Mouse (Mus musculus) ZHBTc4 (cell line): ENCODE measurements at regions not wholly inside any gene's neighbourhood (a gene's known extent, or its start where the extent isn't known, plus 50 kb on each side); places are given as distances from the start of the nearest gene placed in this dataset.

ENCODE experiments used
- DNase-seq: peaks from one replicate; pipeline ENCODE4 v3.0.0-alpha.2; 2011; ENCODE audit warnings: low read depth, low spot score

DNA sequence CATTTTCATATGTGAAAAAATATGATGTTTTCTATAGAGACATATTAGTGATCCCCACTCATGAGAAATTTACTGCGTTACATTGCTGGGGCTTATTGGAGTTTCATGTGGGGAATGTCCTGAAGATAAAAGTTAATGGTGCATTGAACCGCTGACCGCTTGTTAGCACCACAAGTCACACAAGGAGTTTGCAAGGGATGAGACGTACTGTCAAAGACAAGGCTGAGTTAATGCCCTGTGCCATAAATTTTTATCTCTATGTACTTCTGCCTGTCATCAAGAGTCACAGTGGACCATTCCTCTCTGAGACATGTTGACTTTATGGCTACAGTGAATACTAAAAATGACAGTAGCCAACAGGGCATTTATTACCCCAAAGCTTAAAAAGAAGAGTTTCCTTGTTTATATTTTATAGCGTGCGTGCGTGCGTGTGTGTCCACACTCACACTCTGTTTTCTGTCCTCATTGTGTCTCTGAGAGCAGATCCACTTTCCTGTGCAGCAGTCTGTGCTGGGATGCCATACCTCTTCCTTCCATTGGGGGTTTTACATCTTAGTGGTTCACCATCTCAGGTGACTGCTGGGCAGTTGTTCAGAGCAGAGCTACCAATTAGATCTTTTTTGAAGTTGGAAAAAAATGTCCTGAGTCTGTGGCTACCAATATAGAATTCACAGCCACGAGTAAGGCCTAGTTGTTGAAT, 451.4 kb downstream of the 1700129C05Rik start:
- no peak for DNase-seq

- DNase-seq: no peak
Observed at GRCm38 (mm10) chr14:58687814-58688213, 454.9 kb downstream of the 1700129C05Rik start.

DNA sequence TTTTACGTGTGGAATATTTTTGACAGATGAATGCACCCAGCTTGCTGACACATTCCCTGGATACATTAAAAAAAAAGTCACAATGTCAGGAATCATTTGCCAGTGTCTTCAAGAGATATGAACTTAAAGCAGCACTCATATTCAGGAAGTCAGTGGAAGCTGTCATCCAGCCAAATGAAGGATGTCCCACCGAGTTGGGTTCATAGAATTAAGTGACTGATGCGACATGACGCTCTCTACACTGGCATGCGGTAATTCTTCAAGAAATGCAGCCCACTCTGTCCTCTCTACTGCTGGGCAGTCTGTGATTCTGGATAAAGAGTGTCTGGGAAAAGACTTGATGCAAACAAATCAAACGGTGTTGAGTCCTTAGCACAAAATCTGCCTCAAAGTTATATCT, 463.9 kb downstream of the 1700129C05Rik start:
- DNase-seq: no peak

GRCm38 (mm10) chr14:58678126-58678656, 464.5 kb downstream of the 1700129C05Rik start:
- DNase-seq: no peak

DNA sequence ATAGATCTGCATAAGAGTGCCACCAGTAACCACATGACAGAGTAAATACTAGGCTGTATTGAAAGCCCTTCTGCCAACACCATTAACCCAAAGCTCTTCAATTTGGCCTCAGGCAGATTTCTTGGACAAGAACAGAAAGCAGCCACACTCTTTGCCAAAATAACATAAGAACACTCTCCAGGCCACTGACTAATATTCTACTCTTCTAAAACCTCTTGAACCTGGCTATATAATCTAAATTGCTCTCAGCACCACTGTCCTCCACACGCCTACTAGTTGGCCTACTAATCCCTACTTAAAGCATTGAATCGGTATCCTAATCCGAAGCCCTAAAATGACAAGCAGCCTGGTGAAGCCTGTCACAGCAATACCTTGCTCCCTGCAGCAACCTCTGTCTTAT, 467.5 kb downstream of the 1700129C05Rik start:
- DNase-seq: no peak

- no peak for DNase-seq
Observed at GRCm38 (mm10) chr14:58663946-58664345, 478.7 kb downstream of the 1700129C05Rik start.

DNA sequence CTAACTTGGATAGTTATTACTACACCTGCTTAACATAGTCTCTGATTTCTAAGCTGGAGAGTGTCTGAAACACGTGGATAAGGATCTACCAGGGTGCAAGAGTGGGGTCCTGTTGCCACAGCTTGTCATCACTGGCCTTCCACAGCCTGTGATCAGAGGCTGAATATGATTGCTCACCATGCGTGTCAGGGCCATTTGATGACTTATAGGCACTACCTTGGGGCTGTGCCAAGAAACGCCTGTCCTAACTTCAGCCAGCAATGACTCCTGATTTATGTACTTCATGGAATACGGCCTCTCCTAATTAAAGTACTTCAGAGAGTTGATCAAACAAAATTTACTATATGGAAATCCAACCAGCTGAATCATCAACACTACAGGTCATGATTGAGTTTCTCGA, 480.1 kb downstream of the 1700129C05Rik start:
- no peak for DNase-seq

DNA sequence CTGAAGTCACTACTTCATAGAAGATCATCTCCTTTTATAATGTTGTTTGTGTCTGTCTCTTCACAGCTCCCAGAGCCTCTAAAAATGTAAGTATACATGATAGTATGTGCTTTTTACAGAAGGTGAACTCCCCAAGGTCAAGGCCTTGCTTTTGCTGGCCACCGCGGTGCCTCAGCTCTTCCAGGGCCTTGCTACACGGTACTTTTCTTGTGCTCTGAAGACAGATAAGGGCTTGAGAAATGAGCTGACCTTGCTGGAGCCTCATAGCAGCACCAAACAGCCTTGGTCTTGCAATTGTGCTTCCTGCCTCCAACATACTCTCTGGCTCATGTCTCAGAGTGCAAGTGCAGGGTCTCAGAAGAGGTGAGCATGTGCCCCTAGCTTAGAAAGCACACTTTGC, 481.3 kb downstream of the 1700129C05Rik start:
- DNase-seq: no peak

- DNase-seq: no peak
Observed at GRCm38 (mm10) chr14:58657263-58657662, 485.4 kb downstream of the 1700129C05Rik start.

DNA sequence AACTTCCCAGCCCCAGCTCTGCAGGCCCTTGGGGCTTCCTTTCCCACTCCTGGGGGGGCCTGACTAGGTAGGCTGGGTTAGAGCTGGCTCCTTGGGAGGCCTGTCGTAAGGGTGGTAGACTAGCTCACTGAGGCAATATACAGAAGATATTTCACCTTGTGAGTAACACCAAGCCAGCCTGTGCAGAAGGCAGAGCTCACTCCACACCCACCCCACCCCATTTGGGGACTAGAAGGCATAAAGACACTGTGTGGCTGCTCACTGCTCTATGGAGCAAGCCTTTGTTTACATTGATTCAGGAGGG, 485.8 kb downstream of the 1700129C05Rik start:
- DNase-seq: peak; percentile 9

DNA sequence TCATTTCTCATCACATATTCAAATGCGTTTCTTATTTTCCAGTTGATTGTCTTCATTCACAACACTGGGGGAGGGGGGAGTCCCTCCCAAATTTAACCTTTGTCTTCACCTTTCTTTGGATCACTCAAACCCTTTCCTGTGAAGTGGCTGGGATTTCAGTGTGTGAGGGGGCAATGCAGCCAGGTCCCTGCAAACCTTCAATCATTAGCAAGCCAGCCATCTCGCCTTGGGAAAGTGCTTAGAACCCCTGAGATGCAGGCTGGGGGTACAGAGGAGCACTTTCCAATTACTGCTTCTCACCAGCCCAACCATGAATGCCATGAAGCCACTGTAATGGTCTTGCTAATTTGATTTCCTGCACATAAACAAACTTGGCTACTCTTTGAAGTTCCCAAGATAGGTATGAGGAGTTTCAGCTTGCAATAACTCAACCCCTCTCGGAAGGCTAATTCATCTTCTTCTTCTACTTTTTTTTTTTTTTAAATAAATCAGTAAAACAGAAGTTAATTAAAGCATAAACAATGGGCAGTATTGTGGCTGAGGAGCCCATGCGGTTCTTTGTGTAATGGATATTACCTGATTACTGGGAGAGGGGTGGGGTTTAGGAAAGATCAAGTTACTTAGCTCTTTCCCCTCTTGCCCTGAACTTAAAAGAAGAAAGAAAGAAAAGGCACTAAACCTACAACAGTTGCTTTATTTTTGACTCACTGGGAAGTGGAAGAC, 486.3 kb downstream of the 1700129C05Rik start:
- peak; percentile 1 for DNase-seq

DNA sequence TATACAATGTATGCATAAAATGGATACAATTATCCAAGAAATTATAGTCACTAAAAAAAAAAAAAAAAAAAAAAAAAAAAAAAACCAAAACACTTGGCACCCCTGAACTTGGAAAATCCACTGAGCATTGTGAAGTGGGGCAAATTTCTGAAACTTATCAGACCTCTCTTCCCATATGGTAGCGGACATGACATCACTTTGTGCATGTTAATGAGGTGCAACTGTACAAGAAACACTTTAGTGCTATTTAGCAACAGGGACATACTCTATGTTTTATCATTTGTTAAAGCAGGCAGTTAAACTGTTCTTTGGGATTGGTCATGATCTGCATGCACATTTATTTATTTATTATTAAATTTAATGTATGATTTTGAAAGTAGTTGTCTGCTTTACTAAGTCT, 489.7 kb downstream of the 1700129C05Rik start:
- no peak for DNase-seq

DNA sequence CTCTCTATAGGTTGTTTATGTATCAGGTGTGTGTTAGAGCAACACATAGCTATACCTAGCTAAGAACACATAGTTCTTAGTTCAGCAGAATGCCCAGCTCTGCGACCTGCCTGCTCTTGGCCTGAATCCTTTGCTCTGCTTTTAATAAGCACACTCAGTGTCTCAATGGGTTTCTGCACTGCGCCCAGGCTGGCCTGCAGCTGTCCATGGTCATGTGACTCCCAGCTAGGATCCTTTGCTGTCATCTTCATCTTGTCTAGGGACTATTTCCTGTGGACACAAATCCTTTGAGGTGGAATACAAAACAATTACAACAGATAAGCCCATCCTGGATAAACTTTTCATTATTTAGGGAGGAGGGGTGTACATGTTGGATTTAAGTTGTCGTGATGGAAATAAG, 490.7 kb downstream of the 1700129C05Rik start:
- DNase-seq: no peak

- DNase-seq: no peak
Observed at GRCm38 (mm10) chr14:58651210-58651609, 491.5 kb downstream of the 1700129C05Rik start.

- DNase-seq: no peak
Observed at GRCm38 (mm10) chr14:58638337-58638696, 504.4 kb downstream of the 1700129C05Rik start.

- DNase-seq: no peak
Observed at GRCm38 (mm10) chr14:58637405-58638336, 505.0 kb downstream of the 1700129C05Rik start.

DNA sequence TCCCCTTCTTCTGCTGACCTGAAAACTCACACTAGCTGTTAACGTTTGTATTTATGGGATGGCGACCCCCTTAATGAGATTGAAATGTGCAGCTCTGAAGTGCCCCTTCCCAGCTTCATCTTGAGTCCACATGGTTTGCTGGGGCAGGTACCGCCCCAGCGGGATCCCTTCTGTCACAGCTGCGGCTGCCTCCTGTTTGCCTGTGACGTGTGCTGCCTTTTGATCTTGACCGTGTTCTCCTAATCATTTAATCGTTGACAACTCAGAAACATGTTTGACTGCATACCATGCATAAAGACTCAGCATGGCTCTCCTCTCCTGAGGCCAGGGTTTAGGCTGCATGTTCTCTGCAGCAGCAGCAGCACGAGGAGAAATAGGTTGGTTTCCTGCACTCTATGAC, 511.5 kb downstream of the 1700129C05Rik start:
- DNase-seq: no peak

DNA sequence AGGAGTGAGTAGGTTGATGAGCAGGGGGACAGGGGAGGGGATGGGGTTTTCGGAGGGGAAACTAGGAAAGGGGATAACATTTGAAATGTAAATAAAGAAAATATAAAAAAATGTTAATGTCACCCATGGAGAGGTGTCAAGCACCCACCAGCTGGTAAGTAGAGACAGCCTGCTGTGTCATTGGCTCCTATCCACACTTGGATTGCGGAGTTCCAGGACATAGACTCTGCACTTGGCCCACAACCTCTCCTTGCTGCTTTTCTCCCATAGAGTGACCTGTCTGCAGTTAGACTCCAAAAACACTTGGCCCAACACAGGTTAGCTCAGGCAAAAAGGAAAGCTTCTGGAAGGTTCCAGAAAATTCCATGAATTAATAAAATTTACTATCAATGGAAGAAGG, 514.4 kb downstream of the 1700129C05Rik start:
- no peak for DNase-seq

DNA sequence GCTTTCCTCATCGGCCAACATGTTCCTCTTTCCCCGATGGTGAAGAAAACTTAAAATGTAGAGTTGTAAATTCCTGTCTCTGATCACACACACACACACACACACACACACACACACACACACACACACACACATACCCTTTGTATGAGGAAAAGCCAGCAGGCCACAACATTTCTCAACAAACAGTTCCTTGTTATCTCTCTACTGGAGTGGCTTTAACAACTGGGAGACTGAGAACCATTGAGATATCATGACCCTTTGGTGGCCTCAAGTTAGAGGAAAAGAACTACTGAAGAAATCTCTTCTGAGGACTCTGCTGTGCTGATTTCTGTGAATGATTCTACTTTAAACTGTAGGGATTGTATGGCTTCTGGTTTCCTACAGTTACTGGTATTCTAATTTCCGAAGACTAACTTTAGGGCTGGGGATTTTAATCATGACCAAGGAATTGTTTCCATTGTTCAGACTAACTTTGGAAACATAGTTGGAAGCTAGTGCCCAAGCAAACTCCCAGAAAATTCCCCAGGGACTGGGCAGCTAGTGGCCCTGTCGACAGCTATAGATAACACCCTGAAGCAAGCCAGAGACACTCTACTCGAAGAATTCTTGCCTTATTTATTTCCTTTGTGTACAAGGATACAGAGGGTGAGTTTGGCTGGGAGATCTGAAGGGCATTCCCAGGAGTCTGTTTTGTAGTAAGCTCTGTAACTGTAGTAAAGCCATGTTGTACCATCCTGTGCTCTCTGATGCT, 516.0 kb downstream of the 1700129C05Rik start:
- no peak for DNase-seq

DNA sequence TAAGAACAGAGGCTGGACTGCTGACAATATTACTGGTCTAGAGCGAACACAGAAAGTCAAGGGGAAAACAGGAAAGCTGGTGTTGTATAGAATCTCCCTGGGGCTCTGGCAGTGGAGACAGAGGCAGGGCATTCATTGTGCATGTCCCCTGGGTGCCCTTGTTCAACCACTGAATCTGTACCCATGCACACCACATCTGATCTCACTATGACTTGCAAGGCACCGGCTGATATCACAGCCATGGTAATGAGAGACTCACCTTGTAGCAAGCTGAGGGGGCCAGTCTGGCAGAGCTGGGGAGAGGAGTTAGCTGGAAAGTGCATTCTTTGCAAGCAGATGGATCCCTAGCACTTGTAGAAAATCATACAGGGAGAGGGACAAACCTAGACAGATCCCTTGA, 522.5 kb downstream of the 1700129C05Rik start:
- DNase-seq: no peak

- no peak for DNase-seq
Observed at GRCm38 (mm10) chr14:58617656-58618055, 525.0 kb downstream of the 1700129C05Rik start.
